Mouse (Mus musculus) cerebellum, adult 2 months (tissue): Measurements from ENCODE around the gene Wdr76.

Experiments used
- CTCF ChIP-seq: fragments of 200-500 bp; IDR thresholded peaks from 2 replicates; pipeline ENCODE4 v1.5.1; 2011; ENCODE audit warnings: low read depth, mild to moderate bottlenecking, control low read depth, low read length, moderate library complexity, borderline replicate concordance; ENCODE audit not compliant: insufficient read depth
- POLR2A ChIP-seq: fragments of 200-500 bp; IDR thresholded peaks from 2 replicates; pipeline ENCODE4 v1.6.1; 2011; ENCODE audit warnings: low read length, control low read depth, borderline replicate concordance; ENCODE audit not compliant: insufficient read depth

GRCm38 (mm10) chr2:121594131-121594530 is 87.6 kb downstream of the Wdr76 start:
- no peak for TF ChIP-seq CTCF
- TF ChIP-seq POLR2A: no peak
